Mouse (Mus musculus): ENCODE data around the gene Cyp26b1.

DNA sequence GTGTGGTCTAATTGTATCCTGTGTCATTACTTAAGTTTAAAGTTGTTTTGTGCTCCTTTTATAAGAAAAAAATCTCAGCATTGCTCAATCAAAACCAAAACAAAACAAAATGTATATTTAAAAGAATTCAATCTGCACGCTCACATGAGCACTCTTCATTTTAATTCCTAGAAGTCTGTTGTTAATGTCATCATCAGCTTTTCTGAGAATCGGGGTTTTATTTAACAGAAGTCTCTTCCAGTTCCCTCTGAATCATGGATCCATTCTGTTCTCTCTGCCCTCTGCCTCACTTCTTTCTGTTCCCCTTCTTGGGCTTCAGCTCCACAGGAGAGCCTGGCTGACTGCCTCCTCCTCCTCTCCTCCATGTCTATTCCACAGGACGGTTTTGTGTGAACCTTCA, 49.3 kb downstream of the Cyp26b1 start:
- no peak for TF ChIP-seq CTCF (IDR thresholded peaks at IDR 0.05)
- TF ChIP-seq EP300 (IDR thresholded peaks at IDR 0.05), result no peak
